Mouse (Mus musculus) brain, embryonic 14.5 days (tissue): Measurements from ENCODE around the gene Zbtb34.

Source experiments
- CTCF ChIP-seq: fragments of 200-500 bp; IDR thresholded peaks from 2 replicates; pipeline ENCODE4 v1.5.1; 2012; ENCODE audit warnings: inconsistent platforms, mild to moderate bottlenecking, moderate library complexity, borderline replicate concordance; ENCODE audit not compliant: insufficient read depth, insufficient read length; ENCODE audit errors: extremely low read depth
- POLR2A ChIP-seq: fragments of 200-500 bp; IDR thresholded peaks from 2 replicates; pipeline ENCODE4 v1.6.1; 2012; ENCODE audit warnings: mild to moderate bottlenecking, inconsistent platforms, borderline replicate concordance; ENCODE audit not compliant: poor library complexity, insufficient read depth, insufficient read length, severe bottlenecking; ENCODE audit errors: extremely low read depth

- TF ChIP-seq CTCF (no peak), POLR2A (no peak)
These were observed 73.8 kb downstream of the Zbtb34 start for GRCm38 (mm10) chr2:33357250-33357838.
